Mouse (Mus musculus) forebrain, postnatal 0 days (tissue): ENCODE data around the gene Pklr. TPM values are rescaled to one million over a fixed set of nuclear protein-coding genes. Genes with fewer than 3 reads are reported as not detected.

Experiments used
- ATAC-seq: fragments of 200-750 bp; cut with Nextera tagmentation; 2 replicates; pipeline ENCODE4 v1.8.0; 2017; ENCODE audit warnings: mild to moderate bottlenecking, moderate library complexity
- DNase-seq: peaks from one replicate; pipeline ENCODE4 v3.0.0-alpha.2; 2015
- H3K27ac ChIP-seq: fragments of 300-500 bp; sonication (generic); 2 replicates; pipeline ENCODE4 v1.5.1; 2014; ENCODE audit warnings: low read depth, mild to moderate bottlenecking, antibody characterized with exemption, low read length, moderate library complexity, mixed read lengths
- H3K27me3 ChIP-seq: fragments of 300-500 bp; sonication (generic); 2 replicates; pipeline ENCODE4 v1.6.1; 2014; ENCODE audit warnings: mild to moderate bottlenecking, low read length, mixed read lengths; ENCODE audit not compliant: insufficient read depth
- H3K36me3 ChIP-seq: fragments of 300-500 bp; sonication (generic); 2 replicates; pipeline ENCODE4 v1.6.1; 2014; ENCODE audit warnings: mild to moderate bottlenecking, moderate library complexity; ENCODE audit not compliant: insufficient read depth
- H3K4me1 ChIP-seq: fragments of 300-500 bp; sonication (generic); 2 replicates; pipeline ENCODE4 v1.6.1; 2014; ENCODE audit warnings: antibody characterized with exemption; ENCODE audit not compliant: insufficient read depth
- H3K4me2 ChIP-seq: fragments of 300-500 bp; sonication (generic); 2 replicates; pipeline ENCODE4 v1.6.1; 2014; ENCODE audit warnings: low read depth, mild to moderate bottlenecking, moderate library complexity
- H3K4me3 ChIP-seq: fragments of 300-500 bp; sonication (generic); 2 replicates; pipeline ENCODE4 v1.5.1; 2014; ENCODE audit warnings: low read depth, low read length, mixed read lengths
- H3K9ac ChIP-seq: fragments of 300-500 bp; sonication (generic); 2 replicates; pipeline ENCODE4 v1.6.1; 2014; ENCODE audit warnings: mild to moderate bottlenecking
- H3K9me3 ChIP-seq: fragments of 300-500 bp; sonication (generic); 2 replicates; pipeline ENCODE4 v1.6.1; 2016; ENCODE audit warnings: low read length
- CTCF ChIP-seq: sonication (generic); IDR thresholded peaks from 2 replicates; pipeline ENCODE4 v1.5.1; 2016; ENCODE audit warnings: antibody characterized with exemption, control low read depth, low read depth
- WGBS: fragments of 180-500 bp; shearing (Covaris S2); extraction: QIAGEN DNeasy Blood & Tissue Kit; methylation state at CpG from one replicate; pipeline ENCODE4 v1.1.7; 2014; 5-methylcytosine and 5-hydroxymethylcytosine counted together
- polyA plus RNA-seq: library from polyadenylated mRNA; unstranded; fragments of >200 nt; fragmentation: Nextera tagmentation; extraction: Ambion mirVana; gene quantifications from 2 replicates; pipeline ENCODE4 v1.2.1, GENCODE M21; 2015
- total RNA-seq: library from RNA; depleted of rRNA; stranded (reverse); fragments of >200 nt; gene quantifications from 2 replicates; pipeline ENCODE4 v1.2.3, GENCODE M21; 2014

Pklr gene
- total and polyA plus RNA-seq, 2 experiments from 2014 or later: 0.19 to 0.76 TPM

DNA sequence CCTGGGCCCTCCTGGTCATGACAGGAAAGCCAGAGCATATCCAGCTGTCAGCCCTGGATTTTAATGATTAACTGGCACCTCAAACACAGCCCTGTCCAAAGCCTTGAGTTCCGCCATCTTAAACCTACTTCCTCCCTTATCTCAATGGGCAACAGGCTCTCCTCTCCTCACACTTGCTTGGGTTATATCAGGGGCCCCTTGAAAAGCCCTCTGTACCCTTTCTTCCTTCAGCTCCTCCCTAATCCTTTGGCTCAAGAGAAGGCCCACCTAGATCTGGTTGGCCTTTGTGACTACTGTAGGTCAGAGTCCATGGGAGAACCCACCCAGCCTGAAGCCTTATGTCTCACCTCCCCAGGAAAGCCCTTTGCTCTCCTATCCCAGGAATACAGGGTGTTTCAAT, 2.2 kb upstream of the Pklr start:
- ATAC-seq: no peak
- Histone ChIP-seq H3K4me3 (no peak overlapping the region), H3K36me3 (no peaks in the 10 kb centered on the region), H3K27ac (no peak overlapping the region), H3K4me2 (no peak overlapping the region), H3K9me3 (no peaks in the 10 kb centered on the region), H3K4me1 (no peaks in the 10 kb centered on the region), H3K27me3 (no peaks in the 10 kb centered on the region), H3K9ac (no peak overlapping the region)
- DNase-seq: no peak
- TF ChIP-seq CTCF: no peak
- 95% methylated on average over 1 of the region's 1 CpGs for WGBS

DNA sequence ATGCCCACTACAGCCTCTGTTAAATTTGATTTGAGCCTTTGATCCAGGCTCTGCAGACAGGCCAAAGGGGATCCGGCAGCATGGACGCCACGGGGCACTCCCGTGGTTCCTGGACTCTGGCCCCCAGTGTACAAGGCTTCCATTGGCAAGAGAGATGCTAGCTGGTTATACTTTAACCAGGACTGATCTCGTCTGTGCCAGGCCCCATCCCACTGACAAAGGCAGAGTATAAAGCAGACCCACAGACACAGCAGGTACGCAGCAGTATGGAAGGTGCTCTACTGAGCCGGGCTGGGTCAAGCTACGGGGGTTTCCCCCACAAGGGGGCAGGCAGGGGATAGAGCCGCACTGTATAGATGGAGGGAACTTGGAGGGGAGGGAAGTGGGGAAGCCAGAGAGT, 423 bp downstream of the Pklr start:
- no peak for DNase-seq

DNA sequence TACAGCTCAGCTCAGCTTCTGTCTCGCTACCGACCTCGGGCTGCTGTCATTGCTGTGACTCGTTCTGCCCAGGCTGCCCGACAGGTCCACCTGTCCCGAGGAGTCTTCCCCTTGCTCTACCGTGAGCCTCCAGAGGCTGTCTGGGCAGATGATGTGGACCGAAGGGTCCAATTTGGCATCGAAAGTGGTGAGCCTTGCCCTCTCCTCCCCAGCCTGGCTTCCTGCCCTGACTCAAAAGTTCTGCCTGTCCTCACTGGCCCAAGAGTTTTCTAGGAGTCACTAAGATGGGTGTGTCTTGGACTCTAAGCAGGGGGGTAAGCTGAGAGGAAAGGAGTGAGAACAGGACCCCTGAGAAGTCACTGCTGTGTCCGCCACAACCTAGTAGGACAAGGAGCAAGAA, 8.9 kb downstream of the Pklr start:
- no peak for ATAC-seq
- H3K9ac ChIP-seq: no peak overlapping the region
- H3K36me3 ChIP-seq: peaks cover 14% of the 10 kb centered on the region
- H3K4me1 ChIP-seq: no peaks in the 10 kb centered on the region
- H3K9me3 ChIP-seq: no peaks in the 10 kb centered on the region
- DNase-seq: no peak
- no peak overlapping the region for H3K4me2 ChIP-seq
- H3K27me3 ChIP-seq: no peaks in the 10 kb centered on the region
- H3K4me3 ChIP-seq: no peak overlapping the region
- 86% methylated on average over 10 of the region's 10 CpGs for WGBS
- no peak for TF ChIP-seq CTCF
- H3K27ac ChIP-seq: no peak overlapping the region

More for the DNA sequence above, 423 bp downstream of the Pklr start:
- no peak for TF ChIP-seq CTCF
- no peaks in the 10 kb centered on the region for H3K9me3 ChIP-seq
- no peak overlapping the region for H3K4me2 ChIP-seq
- no peak overlapping the region for H3K27ac ChIP-seq
- 44% methylated on average over 9 of the region's 9 CpGs for WGBS
- H3K27me3 ChIP-seq: no peaks in the 10 kb centered on the region
- no peaks in the 10 kb centered on the region for H3K4me1 ChIP-seq
- H3K9ac ChIP-seq: no peak overlapping the region
- ATAC-seq: no peak
- no peaks in the 10 kb centered on the region for H3K36me3 ChIP-seq
- H3K4me3 ChIP-seq: no peak overlapping the region

DNA sequence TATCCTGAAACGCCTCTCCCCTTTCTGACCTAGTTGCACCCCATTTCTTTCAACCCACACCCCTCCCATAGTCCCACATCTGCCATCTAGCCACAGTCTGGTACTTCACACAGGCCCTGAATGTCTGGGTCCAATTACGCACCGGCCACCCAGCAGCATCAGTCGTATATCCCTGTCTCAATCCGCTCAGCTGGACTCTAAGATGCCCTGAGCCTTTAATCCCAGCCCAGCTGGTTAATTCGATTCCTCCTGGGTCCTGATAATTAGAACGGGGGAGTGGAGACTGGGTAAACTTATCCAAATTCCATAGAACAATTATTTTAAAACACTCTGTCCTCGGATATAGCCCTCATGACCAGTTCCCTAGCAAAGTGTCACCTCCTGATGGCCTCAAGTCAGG, 9.6 kb downstream of the Pklr start:
- no peak overlapping the region for H3K4me2 ChIP-seq
- WGBS: 20% methylated on average over 8 of the region's 8 CpGs
- DNase-seq (no peak), ATAC-seq (no peak)
- no peaks in the 10 kb centered on the region for H3K9me3 ChIP-seq
- TF ChIP-seq CTCF: no peak
- H3K4me1 ChIP-seq: no peaks in the 10 kb centered on the region
- peaks cover 22% of the 10 kb centered on the region for H3K36me3 ChIP-seq
- H3K27me3 ChIP-seq: no peaks in the 10 kb centered on the region
- no peak overlapping the region for H3K27ac ChIP-seq
- H3K4me3 ChIP-seq: no peak overlapping the region
- no peak overlapping the region for H3K9ac ChIP-seq

DNA sequence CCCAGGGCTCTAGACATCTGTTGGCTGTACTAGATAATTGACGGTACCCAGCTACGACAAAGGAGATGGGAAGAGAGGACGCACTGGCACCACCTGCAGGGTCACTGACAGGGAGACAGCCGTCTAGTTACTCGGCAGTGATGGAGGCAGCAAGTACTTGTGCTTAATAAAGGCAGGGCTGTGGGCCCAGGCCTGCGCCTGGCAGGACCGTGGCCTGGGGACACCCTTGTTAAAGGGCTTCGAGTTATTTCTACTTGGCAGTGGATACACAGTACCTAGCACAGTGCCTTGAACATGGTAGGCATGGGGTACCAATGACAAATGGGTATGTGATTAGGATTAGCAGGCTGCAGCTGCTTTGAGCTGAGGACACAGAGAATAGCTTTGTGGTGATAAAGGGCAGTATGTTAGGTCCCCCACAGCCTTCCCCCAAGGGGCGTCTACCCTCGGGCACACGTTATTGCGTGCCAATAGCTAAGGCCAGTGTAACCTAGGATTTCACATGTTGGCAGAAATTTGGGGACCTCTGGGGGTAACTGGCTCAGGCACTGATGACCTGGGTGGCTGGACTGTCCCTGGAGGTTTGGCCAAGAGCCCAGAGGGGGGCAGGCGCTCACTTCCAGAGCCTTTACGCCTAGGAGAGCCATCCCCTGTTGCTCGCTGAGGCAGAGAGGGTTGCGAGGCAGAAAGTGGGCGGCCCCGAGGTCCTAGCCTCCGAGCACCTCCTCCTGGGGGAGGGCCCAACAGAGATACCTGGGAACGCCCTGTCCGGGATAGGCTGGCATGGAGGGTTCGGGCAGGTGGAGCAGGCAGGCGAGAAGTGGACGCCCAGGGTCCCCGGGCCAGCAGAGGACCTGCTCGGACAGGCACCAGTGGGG, 11.4 kb downstream of the Pklr start:
- DNase-seq (no peak), ATAC-seq (peak; percentile 13; the same call in 1 of the 2 replicates)
- no peak for TF ChIP-seq CTCF
- Histone ChIP-seq H3K36me3 (peaks cover 30% of the 10 kb centered on the region), H3K4me3 (no peak overlapping the region), H3K4me2 (no peak overlapping the region), H3K4me1 (no peaks in the 10 kb centered on the region), H3K9ac (no peak overlapping the region), H3K9me3 (no peaks in the 10 kb centered on the region), H3K27me3 (no peaks in the 10 kb centered on the region), H3K27ac (no peak overlapping the region)
- WGBS: 26% methylated on average over 26 of the region's 26 CpGs

DNA sequence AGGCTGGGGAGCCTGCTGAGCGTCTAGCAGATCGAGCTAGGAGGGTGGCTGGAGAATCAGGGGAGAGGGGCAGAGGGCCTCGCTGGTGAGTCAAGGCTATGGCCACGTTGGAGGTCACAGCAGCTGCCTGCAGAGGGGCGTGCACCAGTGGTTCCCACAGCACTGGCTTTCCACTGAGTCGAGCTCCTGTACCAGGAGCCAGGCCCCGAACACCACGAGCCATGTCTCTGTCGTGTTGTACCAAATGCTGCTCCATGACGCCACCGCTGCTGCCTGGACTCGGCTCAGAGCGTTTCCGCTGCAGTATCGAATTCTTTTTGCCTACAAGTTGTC, 12.0 kb downstream of the Pklr start:
- H3K36me3 ChIP-seq: peaks cover 35% of the 10 kb centered on the region
- no peaks in the 10 kb centered on the region for H3K4me1 ChIP-seq
- ATAC-seq: no peak
- 28% methylated on average over 15 of the region's 15 CpGs for WGBS
- H3K9me3 ChIP-seq: no peaks in the 10 kb centered on the region
- H3K4me3 ChIP-seq: no peak overlapping the region
- no peak overlapping the region for H3K4me2 ChIP-seq
- no peaks in the 10 kb centered on the region for H3K27me3 ChIP-seq
- no peak for TF ChIP-seq CTCF
- no peak for DNase-seq
- no peak overlapping the region for H3K27ac ChIP-seq
- H3K9ac ChIP-seq: no peak overlapping the region

DNA sequence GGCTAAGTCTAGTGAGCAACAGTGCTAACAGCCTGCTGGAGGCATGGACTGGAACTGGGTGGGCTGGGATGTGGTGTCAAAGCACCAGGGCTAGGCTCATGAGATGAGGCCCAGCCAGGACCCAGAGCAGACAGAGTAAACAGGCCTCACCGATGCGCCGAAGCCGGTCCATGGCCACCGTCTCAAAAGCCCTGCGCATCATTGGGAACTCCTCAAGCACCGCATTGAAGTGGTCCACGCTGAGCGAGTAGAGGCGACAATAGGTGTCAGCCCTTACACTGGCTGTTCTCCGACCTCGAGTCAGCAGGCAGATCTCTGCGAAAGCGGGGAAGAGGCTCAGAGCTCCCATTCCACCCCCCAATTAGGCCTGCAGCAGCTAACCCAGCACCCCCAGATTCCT, 12.6 kb downstream of the Pklr start:
- DNase-seq (no peak), ATAC-seq (no peak)
- Histone ChIP-seq H3K4me3 (no peak overlapping the region), H3K4me2 (no peak overlapping the region), H3K9ac (no peak overlapping the region), H3K4me1 (no peaks in the 10 kb centered on the region), H3K36me3 (peaks cover 35% of the 10 kb centered on the region), H3K9me3 (no peaks in the 10 kb centered on the region), H3K27me3 (no peaks in the 10 kb centered on the region), H3K27ac (no peak overlapping the region)
- WGBS: 73% methylated on average over 14 of the region's 14 CpGs
- TF ChIP-seq CTCF: no peak
